Mouse (Mus musculus) heart, adult 2 months (tissue): ENCODE data around the gene Foxj1. TPM values are rescaled to one million over a fixed set of nuclear protein-coding genes. Genes with fewer than 3 reads are reported as not detected.

ENCODE experiments used
- DNase-seq, 2 experiments: peaks; one replicate each; pipeline ENCODE4 v3.0.0; 2021
- H3K27ac ChIP-seq: fragments of 200-600 bp; 2 replicates; pipeline ENCODE4 v1.8.1; 2022
- H3K27me3 ChIP-seq: fragments of 200-500 bp; 2 replicates; pipeline ENCODE4 v1.6.1; 2012; ENCODE audit warnings: mild to moderate bottlenecking, low read length, inconsistent platforms, mixed read lengths; ENCODE audit not compliant: control insufficient read depth, insufficient read depth
- H3K36me3 ChIP-seq: fragments of 200-500 bp; 2 replicates; pipeline ENCODE4 v1.6.1; 2012; ENCODE audit warnings: low read length, inconsistent platforms; ENCODE audit not compliant: control insufficient read depth, insufficient read depth
- H3K4me1 ChIP-seq: fragments of 200-500 bp; 2 replicates; pipeline ENCODE4 v1.6.1; 2011; ENCODE audit warnings: low read length; ENCODE audit not compliant: control insufficient read depth, insufficient read depth
- H3K4me3 ChIP-seq: fragments of 200-600 bp; 2 replicates; pipeline ENCODE4 v1.8.1; 2022
- H3K79me2 ChIP-seq: fragments of 200-500 bp; replicated peaks from 2 replicates; pipeline ENCODE4 v1.6.1; 2012; ENCODE audit warnings: mild to moderate bottlenecking, inconsistent platforms, low read length, moderate library complexity, mixed read lengths; ENCODE audit not compliant: control insufficient read depth, insufficient read depth
- H3K9ac ChIP-seq: fragments of 200-500 bp; 2 replicates; pipeline ENCODE4 v1.6.1; 2012; ENCODE audit warnings: low read depth, mild to moderate bottlenecking, control low read depth, inconsistent platforms, low read length, mixed read lengths
- CTCF ChIP-seq: fragments of 200-600 bp; IDR thresholded peaks from 2 replicates; pipeline ENCODE4 v1.8.1; 2022; ENCODE audit warnings: antibody characterized with exemption, mild to moderate bottlenecking, moderate library complexity
- EP300 ChIP-seq: fragments of 200-500 bp; IDR thresholded peaks from 2 replicates; pipeline ENCODE4 v1.6.1; 2011; ENCODE audit warnings: low read depth, low read length, control low read depth; ENCODE audit not compliant: insufficient read depth
- POLR2A ChIP-seq: fragments of 200-500 bp; IDR thresholded peaks from 2 replicates; pipeline ENCODE4 v1.6.1; 2011; ENCODE audit warnings: mild to moderate bottlenecking, low read depth, low read length, control low read depth; ENCODE audit not compliant: insufficient read depth
- WGBS: fragments of 180-500 bp; shearing (Covaris S2); methylation state at CpG from one replicate; pipeline ENCODE4 v1.1.7; 2018; 5-methylcytosine and 5-hydroxymethylcytosine counted together
- intact Hi-C: fragments of 180-260 bp; cut with DNase I; formaldehyde crosslinking; loops from one replicate; pipeline ENCODE4 v1.15.1; 2025
- polyA plus RNA-seq: library from polyadenylated mRNA; depleted of rRNA; stranded (reverse); fragments of >200 nt; gene quantifications from 2 replicates; pipeline ENCODE4 v1.2.3, GENCODE M21; 2012; rRNA removed
- total RNA-seq, 2 experiments: library from RNA; stranded (reverse); gene quantifications; 2 replicates each; pipeline ENCODE4 v1.2.3; 2021

Foxj1 gene
- total and polyA plus RNA-seq, 3 experiments: 5.1 TPM; not detected in 2

GRCm38 (mm10) chr11:116282912-116283521 is 52.2 kb downstream of the Foxj1 start:
- no peak for TF ChIP-seq CTCF
- TF ChIP-seq EP300: no peak
- TF ChIP-seq POLR2A: no peak
- H3K4me3 ChIP-seq: no peak overlapping the region
- H3K79me2 ChIP-seq: no peaks in the 10 kb centered on the region
- H3K9ac ChIP-seq: no peak overlapping the region
- no peak for DNase-seq
- H3K36me3 ChIP-seq: no peaks in the 10 kb centered on the region
- H3K27ac ChIP-seq: no peak overlapping the region
- WGBS: 11% methylated on average over 48 of the region's 48 CpGs
- no peaks in the 10 kb centered on the region; the same call in 1 of the 2 replicates for H3K4me1 ChIP-seq
- H3K27me3 ChIP-seq: peaks cover 13% of the 10 kb centered on the region
- intact Hi-C loops: no loop called here

- no peak overlapping the region for H3K27ac ChIP-seq
- no peak overlapping the region for H3K9ac ChIP-seq
- H3K79me2 ChIP-seq: no peaks in the 10 kb centered on the region
- H3K4me3 ChIP-seq: no peak overlapping the region
- 2% methylated on average over 11 of the region's 11 CpGs for WGBS
- TF ChIP-seq CTCF: no peak
- no peak for TF ChIP-seq EP300
- no peak for TF ChIP-seq POLR2A
- intact Hi-C loops: no loop called here
- H3K27me3 ChIP-seq: peaks cover 13% of the 10 kb centered on the region
- H3K4me1 ChIP-seq: no peaks in the 10 kb centered on the region; the same call in 1 of the 2 replicates
- H3K36me3 ChIP-seq: no peaks in the 10 kb centered on the region
- DNase-seq: no peak
Observed at GRCm38 (mm10) chr11:116282089-116282488, 53.1 kb downstream of the Foxj1 start.

GRCm38 (mm10) chr11:116281671-116282070 is 53.5 kb downstream of the Foxj1 start:
- no peak for DNase-seq
- intact Hi-C loops: no loop called here
- Histone ChIP-seq H3K36me3 (no peaks in the 10 kb centered on the region), H3K9ac (no peak overlapping the region), H3K79me2 (no peaks in the 10 kb centered on the region), H3K27me3 (peaks cover 13% of the 10 kb centered on the region), H3K4me3 (no peak overlapping the region), H3K4me1 (no peaks in the 10 kb centered on the region; the same call in 1 of the 2 replicates), H3K27ac (no peak overlapping the region)
- no peak for TF ChIP-seq POLR2A
- no peak for TF ChIP-seq EP300
- no peak for TF ChIP-seq CTCF
- WGBS: 3% methylated on average over 18 of the region's 18 CpGs

- H3K9ac ChIP-seq: no peak within 1 kb of the TSS
- H3K4me3 ChIP-seq: no peak within 1 kb of the TSS
- H3K27ac ChIP-seq: no peak within 1 kb of the TSS
- intact Hi-C loops: no loop called here
- no peak for DNase-seq
- no peaks in the 10 kb centered on the region; the same call in 1 of the 2 replicates for H3K4me1 ChIP-seq
- no peak for TF ChIP-seq POLR2A
- no peak for TF ChIP-seq CTCF
- TF ChIP-seq EP300: no peak
- WGBS: 9% methylated on average over 48 of the region's 48 CpGs
- no peaks in the 10 kb centered on the region for H3K36me3 ChIP-seq
- peaks cover 13% of the 10 kb centered on the region for H3K27me3 ChIP-seq
- no peaks in the 10 kb centered on the region for H3K79me2 ChIP-seq
Observed at GRCm38 (mm10) chr11:116280751-116281663, 54.2 kb downstream of the Foxj1 start, which contains the start of gene Galr2. Gene Galr2, plus strand, starts transcription at chr11:116280939.

Other genes starting within 250 kb of the Foxj1 start
- 100 to 1,000 TPM in 1 of 2 experiments, 10 to 100 TPM in 1; 91.0 to 108 TPM for gene Wbp2, start 248.4 kb downstream of the Foxj1 start, total RNA-seq
- 151 and 176 TPM in 2 replicates for gene Wbp2, start 248.4 kb downstream of the Foxj1 start, polyA plus RNA-seq
- gene Trim47, start 208.2 kb downstream of the Foxj1 start, total RNA-seq: 10 to 100 TPM; 23.1 to 28.2 TPM
- 23.7 and 29.5 TPM in 2 replicates for gene Trim47, start 208.2 kb downstream of the Foxj1 start, polyA plus RNA-seq
- gene Trim65, start 204.3 kb downstream of the Foxj1 start, total RNA-seq: 1 to 10 TPM; 6.1 to 8.6 TPM
- 8.8 and 10.8 TPM in 2 replicates for gene Trim65, start 204.3 kb downstream of the Foxj1 start, polyA plus RNA-seq
- 10 to 100 TPM; 56.8 to 59.7 TPM for gene Mrpl38, start 196.5 kb downstream of the Foxj1 start, total RNA-seq
- gene Mrpl38, start 196.5 kb downstream of the Foxj1 start, polyA plus RNA-seq: 42.1 and 55.5 TPM in 2 replicates
- gene Fbf1, start 167.2 kb downstream of the Foxj1 start, total RNA-seq: 10 to 100 TPM; 14.8 to 15.0 TPM
- 11.8 and 17.6 TPM in 2 replicates for gene Fbf1, start 167.2 kb downstream of the Foxj1 start, polyA plus RNA-seq
- gene Ten1, start 136.5 kb downstream of the Foxj1 start, total RNA-seq: 10 to 100 TPM in 1 of 2 experiments, 1 to 10 TPM in 1; 9.1 to 12.8 TPM
- 10.2 and 17.0 TPM in 2 replicates for gene Ten1, start 136.5 kb downstream of the Foxj1 start, polyA plus RNA-seq
- 100 to 1,000 TPM; 159 to 195 TPM for gene Acox1, start 136.4 kb downstream of the Foxj1 start, total RNA-seq
- gene Acox1, start 136.4 kb downstream of the Foxj1 start, polyA plus RNA-seq: 134 and 205 TPM in 2 replicates
- gene Evpl, start 97.3 kb downstream of the Foxj1 start, total RNA-seq: under 1 TPM; 0.39 to 0.50 TPM
- 0.15 and 0.29 TPM in 2 replicates for gene Evpl, start 97.3 kb downstream of the Foxj1 start, polyA plus RNA-seq
- gene Srp68, start 61.2 kb downstream of the Foxj1 start, total RNA-seq: 10 to 100 TPM; 61.5 to 71.2 TPM
- gene Srp68, start 61.2 kb downstream of the Foxj1 start, polyA plus RNA-seq: 40.0 and 50.7 TPM in 2 replicates
- gene Galr2, start 54.5 kb downstream of the Foxj1 start, total RNA-seq: not detected
- 0.18 and 0.32 TPM in 2 replicates for gene Galr2, start 54.5 kb downstream of the Foxj1 start, polyA plus RNA-seq
- 10 to 100 TPM; 43.7 to 44.0 TPM for gene Exoc7, start 28.2 kb downstream of the Foxj1 start, total RNA-seq
- 28.0 and 29.7 TPM in 2 replicates for gene Exoc7, start 28.2 kb downstream of the Foxj1 start, polyA plus RNA-seq
- 1 to 10 TPM; 6.0 to 7.2 TPM for gene Rnf157, start 77.6 kb upstream of the Foxj1 start, total RNA-seq
- 3.0 and 5.7 TPM in 2 replicates for gene Rnf157, start 77.6 kb upstream of the Foxj1 start, polyA plus RNA-seq
- 10 to 100 TPM; 29.2 to 34.1 TPM for gene Ubald2, start 98.7 kb upstream of the Foxj1 start, total RNA-seq
- gene Ubald2, start 98.7 kb upstream of the Foxj1 start, polyA plus RNA-seq: 45.5 and 80.1 TPM in 2 replicates
- not detected for gene Qrich2, start 130.8 kb upstream of the Foxj1 start, total RNA-seq
- gene Qrich2, start 130.8 kb upstream of the Foxj1 start, polyA plus RNA-seq: 0.18 and 0.23 TPM in 2 replicates
- 10 to 100 TPM; 28.9 to 30.0 TPM for gene Prpsap1, start 158.8 kb upstream of the Foxj1 start, total RNA-seq
- gene Prpsap1, start 158.8 kb upstream of the Foxj1 start, polyA plus RNA-seq: 37.3 and 39.1 TPM in 2 replicates
- gene Sphk1, start 195.5 kb upstream of the Foxj1 start, total RNA-seq: 1 to 10 TPM in 1 of 2 experiments, under 1 TPM in 1; 0.98 to 1.1 TPM
- 3.2 and 3.3 TPM in 2 replicates for gene Sphk1, start 195.5 kb upstream of the Foxj1 start, polyA plus RNA-seq
- gene Ube2o, start 246.0 kb upstream of the Foxj1 start, total RNA-seq: 10 to 100 TPM; 24.8 to 36.3 TPM
- 22.6 and 26.4 TPM in 2 replicates for gene Ube2o, start 246.0 kb upstream of the Foxj1 start, polyA plus RNA-seq